Mouse (Mus musculus): ENCODE results near the gene Hspa1b. TPM values are rescaled to one million over a fixed set of nuclear protein-coding genes. Genes with fewer than 3 reads are reported as not detected.

Gene Hspa1b
- polyA plus RNA-seq, 1 experiment from 2014 or later, result 0.64 TPM

DNA sequence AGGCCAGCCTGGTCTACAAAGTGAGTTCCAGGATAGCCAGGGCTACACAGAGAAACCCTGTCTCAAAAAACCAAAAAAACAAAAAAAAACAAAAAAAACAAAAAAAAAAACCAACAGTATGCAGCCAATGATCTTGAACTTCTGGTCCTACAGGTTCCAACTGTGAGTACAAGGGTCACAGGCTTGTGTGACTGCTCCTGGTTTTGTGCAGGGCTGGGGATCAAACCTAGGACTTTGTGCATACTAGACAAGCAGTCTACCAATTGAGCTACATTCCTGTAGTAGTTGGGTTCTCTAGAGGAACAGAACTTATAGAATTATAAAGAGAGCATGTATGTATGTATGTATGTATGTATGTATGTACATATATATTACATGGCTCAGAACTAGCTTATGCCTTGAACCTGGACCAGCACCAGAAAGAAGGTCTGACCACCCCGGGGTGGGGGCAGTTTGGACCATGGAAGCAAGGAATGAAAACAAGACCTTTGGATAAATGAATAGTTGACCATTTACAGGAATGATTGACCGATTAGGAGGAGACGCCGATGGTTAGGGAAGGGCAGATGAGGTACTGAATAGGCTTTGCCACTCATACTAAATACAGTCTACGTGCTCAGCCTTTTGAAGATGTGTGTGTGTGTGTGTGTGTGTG is 12.4 kb downstream of the Hspa1b start:
- H3K4me1 ChIP-seq (replicated peaks; ENCODE audit: control insufficient read depth, insufficient read depth, low read length), result peaks cover 6% of the 10 kb centered on the region
- no peak for ATAC-seq

GRCm38 (mm10) chr17:34944362-34944761 is 14.7 kb downstream of the Hspa1b start:
- Histone ChIP-seq H3K4me2 (replicated peaks; ENCODE audit: low read depth) (no peak overlapping the region), H3K27me3 (replicated peaks; ENCODE audit: control insufficient read depth, insufficient read depth, low read length) (no peaks in the 10 kb centered on the region), H3K9ac (ENCODE audit: low read depth, low read length) (no peak overlapping the region), H3K9me3 (ENCODE audit: control insufficient read depth) (no peaks in the 10 kb centered on the region), H3K27ac (ENCODE audit: low read depth, low read length) (peak overlapping the region; percentile 82), H3K4me1 (replicated peaks; ENCODE audit: control insufficient read depth, insufficient read depth, low read length) (peaks cover 7% of the 10 kb centered on the region; the same call in 1 of the 2 replicates), H3K4me3 (ENCODE audit: low read depth, low read length) (no peak overlapping the region), H3K36me3 (ENCODE audit: control insufficient read depth, insufficient read depth) (0 out of 2 replicates have a peak, but pooled peaks cover under 1% of the 10 kb centered on the region)
- no peak for TF ChIP-seq CTCF (IDR thresholded peaks at IDR 0.05; ENCODE audit: low read depth)
- no peak for ATAC-seq

More for the DNA sequence above, 12.4 kb downstream of the Hspa1b start:
- H3K27me3 ChIP-seq (replicated peaks; ENCODE audit: control insufficient read depth, insufficient read depth, low read length), result no peaks in the 10 kb centered on the region
- 0 out of 2 replicates have a peak, but pooled peaks cover 6% of the 10 kb centered on the region for H3K36me3 ChIP-seq (ENCODE audit: control insufficient read depth, insufficient read depth)
- 76% methylated on average over 5 of the region's 5 CpGs for WGBS
- H3K4me3 ChIP-seq (ENCODE audit: low read depth, low read length), result no peak overlapping the region
- TF ChIP-seq CTCF (IDR thresholded peaks at IDR 0.05; ENCODE audit: low read depth), result no peak
- H3K4me2 ChIP-seq (replicated peaks; ENCODE audit: low read depth), result no peak overlapping the region
- no peak overlapping the region for H3K9ac ChIP-seq (ENCODE audit: low read depth, low read length)
- H3K9me3 ChIP-seq (ENCODE audit: control insufficient read depth), result no peaks in the 10 kb centered on the region
- no peak overlapping the region for H3K27ac ChIP-seq (ENCODE audit: low read depth, low read length)

DNA sequence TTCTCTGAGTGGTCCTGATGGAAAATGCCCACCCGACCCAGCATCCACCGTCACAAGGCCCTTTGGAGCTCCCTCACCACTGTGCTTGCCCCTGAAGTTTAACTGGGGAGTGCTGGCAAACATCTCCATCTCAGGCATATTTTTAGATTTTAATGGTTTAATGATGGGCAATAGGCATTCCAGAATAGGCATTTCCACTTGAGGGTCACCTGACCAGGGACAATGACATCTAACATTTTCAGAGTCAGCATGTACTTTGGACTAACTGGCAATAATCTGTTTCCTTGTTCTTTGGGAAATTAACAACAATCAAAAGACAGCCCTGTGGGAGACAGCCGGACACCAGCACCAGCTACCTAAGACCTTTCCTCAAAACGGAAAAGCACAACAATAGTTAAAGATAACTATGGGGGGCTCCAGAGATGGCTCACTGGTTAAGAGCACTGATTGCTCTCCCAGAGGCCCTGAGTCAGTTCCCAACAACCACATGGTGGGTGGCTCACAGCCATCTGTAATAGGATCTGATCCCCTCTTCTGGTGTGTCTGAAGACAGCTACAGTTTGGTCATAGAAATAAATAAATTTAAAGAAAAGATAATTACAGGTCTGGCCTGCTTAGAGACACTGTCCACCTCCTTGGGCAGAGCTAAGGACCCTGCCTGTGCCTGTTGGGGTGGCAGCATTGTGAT is 15.8 kb downstream of the Hspa1b start:
- 30% methylated on average over 4 of the region's 4 CpGs for WGBS
- Histone ChIP-seq H3K27me3 (replicated peaks; ENCODE audit: control insufficient read depth, insufficient read depth, low read length) (no peaks in the 10 kb centered on the region), H3K4me3 (ENCODE audit: low read depth, low read length) (no peak overlapping the region), H3K4me2 (replicated peaks; ENCODE audit: low read depth) (peak overlapping the region; percentile 32; the same call in 1 of the 2 replicates), H3K36me3 (ENCODE audit: control insufficient read depth, insufficient read depth) (no peaks in the 10 kb centered on the region), H3K4me1 (replicated peaks; ENCODE audit: control insufficient read depth, insufficient read depth, low read length) (peaks cover 7% of the 10 kb centered on the region; the same call in 1 of the 2 replicates), H3K27ac (ENCODE audit: low read depth, low read length) (peak overlapping the region; percentile 82), H3K9ac (ENCODE audit: low read depth, low read length) (no peak overlapping the region), H3K9me3 (ENCODE audit: control insufficient read depth) (no peaks in the 10 kb centered on the region)
- ATAC-seq, result peak; percentile 62
- no peak for TF ChIP-seq CTCF (IDR thresholded peaks at IDR 0.05; ENCODE audit: low read depth)

DNA sequence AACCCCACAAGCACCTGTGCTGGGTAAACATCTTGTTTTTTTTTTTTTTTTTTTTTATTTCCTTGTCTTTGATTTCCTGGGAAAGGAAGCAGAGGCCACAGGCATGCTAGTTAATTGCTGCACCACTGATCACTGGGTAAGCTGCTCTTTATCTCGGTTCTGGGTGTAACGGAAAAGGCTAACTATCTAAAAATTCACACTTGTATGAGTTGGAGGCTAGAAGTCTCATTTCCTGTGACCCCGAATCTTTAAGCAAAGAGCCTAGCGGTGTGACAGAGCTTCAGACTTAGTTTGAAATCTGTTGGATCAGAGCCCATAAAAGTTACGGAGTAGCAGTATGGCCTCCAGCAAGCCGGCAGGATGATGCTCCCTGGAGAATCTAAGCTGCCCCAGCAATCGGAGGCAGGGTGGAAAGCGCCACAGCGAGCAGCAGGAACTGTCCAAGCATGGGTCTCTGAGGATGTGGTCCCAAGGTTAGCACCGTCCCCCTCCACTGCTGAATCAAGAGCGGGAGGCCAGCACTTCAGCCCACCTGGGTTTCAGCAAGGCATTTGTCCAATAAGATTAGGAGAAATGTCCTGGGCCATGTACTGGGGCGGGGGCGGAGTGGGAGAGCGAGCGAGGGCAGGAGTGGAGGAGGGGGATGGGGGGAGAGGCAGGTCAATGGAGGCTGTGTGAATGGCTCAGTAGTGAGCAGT is 17.5 kb downstream of the Hspa1b start:
- H3K9ac ChIP-seq (ENCODE audit: low read depth, low read length), result no peak overlapping the region

GRCm38 (mm10) chr17:34937960-34938505 is 21.0 kb downstream of the Hspa1b start:
- ATAC-seq, result no peak
- H3K4me3 ChIP-seq (ENCODE audit: low read depth, low read length), result no peak overlapping the region
- WGBS, result 67% methylated on average over 6 of the region's 6 CpGs
- H3K4me2 ChIP-seq (replicated peaks; ENCODE audit: low read depth), result no peak overlapping the region
- H3K27me3 ChIP-seq (replicated peaks; ENCODE audit: control insufficient read depth, insufficient read depth, low read length), result no peaks in the 10 kb centered on the region
- TF ChIP-seq CTCF (IDR thresholded peaks at IDR 0.05; ENCODE audit: low read depth), result no peak
- no peak overlapping the region for H3K9ac ChIP-seq (ENCODE audit: low read depth, low read length)
- 0 out of 2 replicates have a peak, but pooled peaks cover 4% of the 10 kb centered on the region for H3K4me1 ChIP-seq (replicated peaks; ENCODE audit: control insufficient read depth, insufficient read depth, low read length)
- no peak overlapping the region for H3K27ac ChIP-seq (ENCODE audit: low read depth, low read length)
- H3K9me3 ChIP-seq (ENCODE audit: control insufficient read depth), result no peaks in the 10 kb centered on the region
- peaks cover 26% of the 10 kb centered on the region for H3K36me3 ChIP-seq (ENCODE audit: control insufficient read depth, insufficient read depth)

More for the DNA sequence above, 17.5 kb downstream of the Hspa1b start:
- H3K36me3 ChIP-seq (ENCODE audit: control insufficient read depth, insufficient read depth), result no peaks in the 10 kb centered on the region
- H3K4me2 ChIP-seq (replicated peaks; ENCODE audit: low read depth), result peak overlapping the region; percentile 60
- WGBS, result 13% methylated on average over 15 of the region's 15 CpGs
- peaks cover 7% of the 10 kb centered on the region; the same call in 1 of the 2 replicates for H3K4me1 ChIP-seq (replicated peaks; ENCODE audit: control insufficient read depth, insufficient read depth, low read length)
- no peaks in the 10 kb centered on the region for H3K27me3 ChIP-seq (replicated peaks; ENCODE audit: control insufficient read depth, insufficient read depth, low read length)
- H3K27ac ChIP-seq (ENCODE audit: low read depth, low read length), result peak overlapping the region; percentile 50
- peak overlapping the region; percentile 16 for H3K4me3 ChIP-seq (ENCODE audit: low read depth, low read length)
- H3K9me3 ChIP-seq (ENCODE audit: control insufficient read depth), result no peaks in the 10 kb centered on the region
- no peak for ATAC-seq
- no peak for TF ChIP-seq CTCF (IDR thresholded peaks at IDR 0.05; ENCODE audit: low read depth)

GRCm38 (mm10) chr17:34934830-34935229 is 24.2 kb downstream of the Hspa1b start:
- Histone ChIP-seq H3K4me2 (replicated peaks; ENCODE audit: low read depth) (peak overlapping the region; percentile 95), H3K4me1 (replicated peaks; ENCODE audit: control insufficient read depth, insufficient read depth, low read length) (no peaks in the 10 kb centered on the region), H3K27ac (ENCODE audit: low read depth, low read length) (0 out of 2 replicates have a peak overlapping the region, but pooled peaks have one; percentile 21), H3K36me3 (ENCODE audit: control insufficient read depth, insufficient read depth) (peaks cover 31% of the 10 kb centered on the region), H3K9me3 (ENCODE audit: control insufficient read depth) (no peaks in the 10 kb centered on the region), H3K27me3 (replicated peaks; ENCODE audit: control insufficient read depth, insufficient read depth, low read length) (no peaks in the 10 kb centered on the region), H3K4me3 (ENCODE audit: low read depth, low read length) (peak overlapping the region; percentile 23; the same call in 1 of the 2 replicates), H3K9ac (ENCODE audit: low read depth, low read length) (peak overlapping the region; percentile 17; the same call in 1 of the 2 replicates)
- no peak for ATAC-seq
- no peak for TF ChIP-seq CTCF (IDR thresholded peaks at IDR 0.05; ENCODE audit: low read depth)
- 42% methylated on average over 8 of the region's 8 CpGs for WGBS

All from intestine, postnatal 0 days (tissue).